Mouse (Mus musculus) kidney, postnatal 0 days (tissue): Measurements from ENCODE around the gene Gm37240. TPM values are rescaled to one million over a fixed set of nuclear protein-coding genes. Genes with fewer than 3 reads are reported as not detected.

Source experiments
- ATAC-seq: fragments of 200-750 bp; cut with Nextera tagmentation; replicated peaks from 2 replicates; pipeline ENCODE4 v1.8.0; 2017; ENCODE audit warnings: low read depth, moderate number of reproducible peaks, moderate TSS enrichment, moderate library complexity; ENCODE audit not compliant: low FRiP score
- DNase-seq: peaks from one replicate; pipeline ENCODE4 v3.0.0-alpha.2; 2016; ENCODE audit warnings: low spot score
- H3K27ac ChIP-seq: fragments of 300-500 bp; sonication (generic); 2 replicates; pipeline ENCODE4 v1.5.1; 2014; ENCODE audit warnings: mild to moderate bottlenecking
- H3K27me3 ChIP-seq: fragments of 300-500 bp; sonication (generic); 2 replicates; pipeline ENCODE4 v1.6.1; 2014; ENCODE audit warnings: low read length, mixed read lengths; ENCODE audit not compliant: insufficient read depth
- H3K36me3 ChIP-seq: fragments of 300-500 bp; sonication (generic); 2 replicates; pipeline ENCODE4 v1.6.1; 2014; ENCODE audit warnings: low read length, mixed read lengths; ENCODE audit not compliant: insufficient read depth
- H3K4me1 ChIP-seq: fragments of 300-500 bp; sonication (generic); replicated peaks from 2 replicates; pipeline ENCODE4 v1.6.1; 2014; ENCODE audit warnings: antibody characterized with exemption, low read length, mixed read lengths; ENCODE audit not compliant: insufficient read depth
- H3K4me2 ChIP-seq: fragments of 300-500 bp; sonication (generic); 2 replicates; pipeline ENCODE4 v1.6.1; 2014; ENCODE audit warnings: mild to moderate bottlenecking, low read length, moderate library complexity, mixed read lengths
- H3K4me3 ChIP-seq: fragments of 300-500 bp; sonication (generic); replicated peaks from 2 replicates; pipeline ENCODE4 v1.5.1; 2014; ENCODE audit warnings: low read depth, low read length
- H3K9ac ChIP-seq: fragments of 300-500 bp; sonication (generic); 2 replicates; pipeline ENCODE4 v1.6.1; 2014; ENCODE audit warnings: low read depth, low read length
- H3K9me3 ChIP-seq: fragments of 300-500 bp; sonication (generic); replicated peaks from 2 replicates; pipeline ENCODE4 v1.6.1; 2016; ENCODE audit warnings: low read length, inconsistent platforms, mixed read lengths
- CTCF ChIP-seq: IDR thresholded peaks from 2 replicates; pipeline ENCODE4 v1.5.1; 2016; ENCODE audit warnings: antibody characterized with exemption, low read depth, mild to moderate bottlenecking, moderate library complexity
- WGBS: fragments of 180-500 bp; shearing (Covaris S2); extraction: QIAGEN DNeasy Blood & Tissue Kit; methylation state at CpG from one replicate; pipeline ENCODE4 v1.1.7; 2014; 5-methylcytosine and 5-hydroxymethylcytosine counted together
- polyA plus RNA-seq: library from polyadenylated mRNA; unstranded; fragments of >200 nt; fragmentation: Nextera tagmentation; extraction: Ambion mirVana; gene quantifications from 2 replicates; pipeline ENCODE4 v1.2.1, GENCODE M21; 2015

The Gm37240 gene
- polyA plus RNA-seq, 1 experiment from 2014 or later: 10.8 TPM

DNA sequence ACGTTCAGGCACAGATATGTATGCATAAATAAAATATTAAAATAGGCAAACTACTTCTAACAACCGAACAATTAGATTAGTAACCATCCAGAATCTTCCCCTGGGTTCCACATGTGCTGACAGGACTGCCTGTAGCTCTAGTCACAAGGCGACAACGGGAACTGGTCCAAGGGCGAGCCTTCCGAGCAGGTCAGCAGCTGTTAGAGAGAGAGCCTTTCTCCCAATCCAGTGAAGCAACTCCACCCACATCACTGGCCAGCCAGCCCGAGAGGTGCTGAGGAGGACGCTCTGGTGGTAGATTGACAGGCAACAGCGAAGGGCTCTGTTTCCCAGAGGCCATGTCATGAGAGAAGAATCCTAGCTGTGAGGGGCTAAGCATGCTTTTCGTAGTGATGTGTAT, 1178.8 kb downstream of the Gm37240 start:
- no peaks in the 10 kb centered on the region for H3K4me1 ChIP-seq
- no peak overlapping the region for H3K4me3 ChIP-seq
- H3K36me3 ChIP-seq: no peaks in the 10 kb centered on the region
- no peaks in the 10 kb centered on the region for H3K27me3 ChIP-seq
- ATAC-seq (no peak), DNase-seq (no peak)
- H3K4me2 ChIP-seq: no peak overlapping the region
- no peak overlapping the region for H3K27ac ChIP-seq
- no peak for TF ChIP-seq CTCF
- no peak overlapping the region for H3K9ac ChIP-seq
- no peaks in the 10 kb centered on the region for H3K9me3 ChIP-seq
- 75% methylated on average over 10 of the region's 10 CpGs for WGBS

DNA sequence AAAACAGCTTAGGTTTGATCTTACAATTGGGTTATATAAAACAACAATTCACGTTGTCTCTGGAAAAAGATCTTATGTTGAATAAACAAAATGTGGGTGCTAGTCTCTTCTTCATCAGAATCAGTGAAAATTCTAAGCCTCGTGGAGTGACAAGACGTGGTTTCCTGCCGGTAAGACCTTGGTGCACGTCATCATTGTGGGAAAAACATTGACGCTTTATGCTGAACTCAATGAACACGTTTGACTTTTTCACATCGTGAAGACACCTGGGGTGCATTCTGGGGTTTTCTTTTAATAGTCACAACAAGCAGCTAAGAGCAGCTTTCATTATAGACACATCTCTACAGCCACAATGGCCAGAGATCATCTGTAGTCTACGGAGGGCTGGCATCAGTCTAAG, 1182.1 kb downstream of the Gm37240 start:
- WGBS: 88% methylated on average over 9 of the region's 9 CpGs
- H3K4me1 ChIP-seq: no peaks in the 10 kb centered on the region
- H3K27ac ChIP-seq: no peak overlapping the region
- no peak overlapping the region for H3K9ac ChIP-seq
- no peaks in the 10 kb centered on the region for H3K9me3 ChIP-seq
- no peaks in the 10 kb centered on the region for H3K36me3 ChIP-seq
- DNase-seq (no peak), ATAC-seq (no peak)
- H3K4me2 ChIP-seq: no peak overlapping the region
- no peak for TF ChIP-seq CTCF
- H3K27me3 ChIP-seq: no peaks in the 10 kb centered on the region
- H3K4me3 ChIP-seq: no peak overlapping the region

DNA sequence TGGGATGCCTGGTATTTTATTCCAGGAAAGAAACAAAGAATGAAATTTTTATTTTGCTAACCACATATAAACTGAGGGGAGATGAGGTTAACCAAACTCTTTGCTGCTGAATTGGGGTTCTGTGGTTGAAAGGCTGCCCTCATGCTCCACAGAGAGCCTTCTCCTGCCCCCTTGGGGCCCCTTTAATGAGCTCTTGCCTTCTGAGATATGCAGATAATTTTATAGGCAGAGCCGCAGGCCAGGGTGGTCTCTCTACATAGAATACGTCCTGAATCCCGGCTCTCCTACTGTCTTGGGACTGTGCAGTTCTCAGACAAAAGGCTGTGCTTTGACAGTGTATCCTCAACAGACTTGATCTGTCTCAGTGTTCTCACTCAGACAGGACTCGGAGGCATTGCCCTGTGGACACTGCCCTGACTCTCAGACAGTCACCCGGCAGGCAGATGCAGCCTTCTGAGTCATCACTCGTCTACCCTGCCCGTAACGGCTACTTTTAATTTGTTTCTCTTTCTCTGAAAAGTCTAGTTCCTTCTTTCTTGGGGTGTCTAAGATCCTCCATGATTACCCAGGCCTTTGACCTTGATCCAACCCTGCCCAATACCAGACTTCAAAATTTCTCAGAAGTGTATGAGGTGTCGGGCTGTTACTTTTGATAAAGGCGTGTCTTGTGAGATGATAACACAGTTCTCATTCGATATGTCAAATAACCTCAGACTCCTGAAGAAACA, 1184.1 kb downstream of the Gm37240 start:
- H3K9me3 ChIP-seq: no peaks in the 10 kb centered on the region
- DNase-seq (no peak), ATAC-seq (no peak)
- WGBS: 75% methylated on average over 11 of the region's 11 CpGs
- H3K4me3 ChIP-seq: no peak overlapping the region
- H3K27ac ChIP-seq: no peak overlapping the region
- H3K4me2 ChIP-seq: no peak overlapping the region
- H3K4me1 ChIP-seq: no peaks in the 10 kb centered on the region
- TF ChIP-seq CTCF: no peak
- H3K27me3 ChIP-seq: no peaks in the 10 kb centered on the region
- H3K9ac ChIP-seq: no peak overlapping the region
- H3K36me3 ChIP-seq: no peaks in the 10 kb centered on the region

DNA sequence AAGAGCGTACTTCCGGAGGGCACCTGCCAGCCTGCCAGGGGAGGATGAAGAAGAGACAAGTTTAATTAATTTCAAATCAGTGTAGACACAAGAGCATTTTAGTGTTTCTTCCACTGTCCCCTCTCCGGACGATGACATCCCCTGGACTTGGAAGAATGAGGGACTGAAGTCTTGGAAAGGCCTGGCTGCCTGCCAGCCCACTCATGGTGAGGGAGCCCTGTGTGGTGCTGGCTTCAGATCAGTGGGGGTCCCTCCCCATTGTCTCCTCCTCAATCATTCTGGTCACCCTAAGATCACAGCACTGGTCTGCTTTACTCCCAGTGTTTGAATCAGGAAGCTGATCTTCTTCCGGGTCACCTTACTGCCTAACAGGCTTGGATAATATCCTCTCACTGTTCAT, 1185.4 kb downstream of the Gm37240 start:
- no peak overlapping the region for H3K4me3 ChIP-seq

DNA sequence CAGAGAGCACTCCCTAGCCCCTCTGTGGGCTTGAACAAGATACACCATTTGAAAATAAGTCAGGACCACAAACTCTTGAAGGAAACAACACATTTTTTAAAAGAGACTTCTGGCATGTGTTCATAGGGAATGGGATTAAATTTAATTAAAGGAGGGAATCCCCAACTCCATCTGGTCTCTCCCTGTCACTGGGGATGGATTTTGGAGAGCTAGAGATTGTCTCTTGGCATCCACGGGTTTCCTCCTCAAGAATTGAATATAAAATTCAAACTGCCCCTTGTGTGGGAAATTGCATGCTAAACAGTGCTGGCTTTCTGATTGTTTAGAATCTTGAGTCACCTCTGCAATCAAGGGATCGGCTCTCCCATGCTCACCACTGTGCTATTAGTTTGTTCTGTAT, 1185.8 kb downstream of the Gm37240 start:
- ATAC-seq (no peak), DNase-seq (no peak)
- WGBS: 83% methylated on average over 2 of the region's 2 CpGs
- Histone ChIP-seq H3K9me3 (no peaks in the 10 kb centered on the region), H3K4me3 (no peak overlapping the region), H3K36me3 (no peaks in the 10 kb centered on the region), H3K27ac (no peak overlapping the region), H3K4me1 (no peaks in the 10 kb centered on the region), H3K4me2 (no peak overlapping the region), H3K27me3 (no peaks in the 10 kb centered on the region), H3K9ac (no peak overlapping the region)
- no peak for TF ChIP-seq CTCF

More for the DNA sequence above, 1185.4 kb downstream of the Gm37240 start:
- TF ChIP-seq CTCF: no peak
- no peak overlapping the region for H3K9ac ChIP-seq
- no peaks in the 10 kb centered on the region for H3K9me3 ChIP-seq
- no peaks in the 10 kb centered on the region for H3K36me3 ChIP-seq
- H3K27me3 ChIP-seq: no peaks in the 10 kb centered on the region
- no peak overlapping the region for H3K27ac ChIP-seq
- H3K4me2 ChIP-seq: no peak overlapping the region
- WGBS: 80% methylated on average over 5 of the region's 5 CpGs
- ATAC-seq (no peak), DNase-seq (no peak)
- no peaks in the 10 kb centered on the region for H3K4me1 ChIP-seq

DNA sequence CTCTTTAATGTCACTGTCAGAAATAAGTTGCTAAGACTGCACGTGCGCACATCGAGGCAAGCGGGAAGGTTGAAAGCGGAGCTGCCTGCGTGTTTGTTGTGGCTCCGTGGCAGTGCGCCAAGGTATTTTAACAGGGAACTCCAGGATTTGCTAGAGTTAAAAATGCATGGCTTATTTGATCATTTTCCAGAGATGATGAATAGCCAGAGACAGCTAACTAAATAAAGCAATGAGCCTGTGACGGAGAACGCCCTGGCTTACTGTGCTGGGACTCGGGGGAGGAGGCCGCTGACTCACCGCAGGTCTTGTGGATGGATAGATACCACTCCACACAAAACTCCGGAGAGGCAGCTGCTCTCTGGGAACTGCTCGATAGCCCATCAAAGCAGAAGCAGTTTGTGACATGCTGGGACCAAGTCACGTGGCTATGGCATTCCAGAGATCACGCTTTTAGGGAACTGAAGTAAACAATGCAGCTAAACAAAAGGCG, 1190.8 kb downstream of the Gm37240 start:
- H3K9ac ChIP-seq: no peak overlapping the region
- H3K4me1 ChIP-seq: no peaks in the 10 kb centered on the region
- H3K36me3 ChIP-seq: no peaks in the 10 kb centered on the region
- 25% methylated on average over 18 of the region's 18 CpGs for WGBS
- no peaks in the 10 kb centered on the region for H3K27me3 ChIP-seq
- no peaks in the 10 kb centered on the region for H3K9me3 ChIP-seq
- no peak overlapping the region for H3K4me3 ChIP-seq
- no peak overlapping the region for H3K27ac ChIP-seq
- TF ChIP-seq CTCF: no peak
- no peak; the same call in 1 of the 2 replicates for ATAC-seq
- peak; percentile 72 for DNase-seq
- peak overlapping the region; percentile 44 for H3K4me2 ChIP-seq
